Mouse (Mus musculus): ENCODE measurements around the gene Pidd1. TPM values are rescaled to one million over a fixed set of nuclear protein-coding genes. Genes with fewer than 3 reads are reported as not detected.

The Pidd1 gene
- 0.81 TPM for polyA plus RNA-seq (2014; fragmentation: Illumina TruSeq; extraction: RNeasy Lipid Tissue Mini Kit (QIAGEN cat#74804); ENCODE audit: insufficient read depth, low read depth, low replicate concordance)

DNA sequence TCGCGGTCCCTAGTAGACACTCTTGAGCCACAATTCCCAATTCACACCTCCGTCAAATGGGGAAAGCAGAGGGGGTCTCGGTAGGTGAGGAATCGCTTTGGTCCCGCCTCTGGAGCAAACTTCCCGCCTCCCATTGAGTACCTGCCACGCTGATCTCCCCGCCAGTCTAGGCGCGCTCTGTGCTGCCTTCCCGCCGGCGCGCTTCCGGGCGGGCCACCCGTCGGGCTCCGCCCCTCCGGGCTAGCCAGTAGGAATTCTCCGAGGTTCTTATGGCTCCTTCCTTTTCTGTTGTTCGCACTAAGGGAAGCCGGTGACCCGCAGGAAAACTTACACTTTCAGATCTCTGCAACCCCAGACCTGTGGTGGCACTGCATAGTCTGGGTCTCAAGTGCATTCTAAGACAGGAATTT, at the start of gene Pidd1:
TSS of gene Pidd1 (minus strand) at position 198 of the 410 bp plus-strand sequence.

DNA sequence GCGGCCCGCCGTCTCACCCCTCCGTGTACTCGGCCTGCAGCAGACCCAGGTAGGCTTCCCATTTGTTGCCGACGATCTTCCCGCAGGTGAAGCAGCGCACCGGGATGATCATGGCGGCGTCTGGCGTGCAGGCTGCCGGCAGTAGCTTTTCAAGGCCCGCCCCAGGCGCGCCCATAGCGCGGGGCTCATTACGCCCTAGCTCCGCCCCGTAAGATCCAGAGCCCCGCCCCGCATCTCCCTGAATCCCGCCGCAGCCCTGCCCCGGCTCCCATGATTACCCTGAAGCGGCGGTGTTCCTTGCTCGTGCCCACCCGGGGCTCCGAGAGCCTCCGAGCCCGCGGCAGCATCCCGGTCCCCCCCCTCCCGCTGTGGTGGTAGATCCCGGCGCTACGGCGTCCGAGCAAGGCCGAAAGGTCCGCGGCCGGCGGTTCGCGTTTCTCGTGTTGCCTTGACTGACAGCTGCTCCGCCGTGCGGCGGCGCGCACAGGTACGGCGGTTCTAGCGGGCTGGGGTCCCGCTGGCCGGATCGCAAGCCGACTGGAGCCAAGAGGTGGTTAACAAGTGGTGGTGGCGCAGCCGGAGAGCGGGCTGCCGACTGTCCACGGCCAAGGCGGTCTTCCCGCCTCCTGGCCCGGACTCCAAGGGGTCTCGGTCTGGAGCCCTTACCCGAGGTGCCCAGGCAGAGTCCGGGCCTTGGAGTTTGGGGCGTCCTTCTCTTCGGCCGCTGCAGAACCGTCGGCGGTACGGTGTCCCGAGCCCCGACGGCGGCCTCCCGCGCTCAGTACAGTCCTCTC, 31.4 kb upstream of the Pidd1 start, which contains the start of the genes Polr2l and Tspan4:
TSS of gene Polr2l (minus strand) at position 122 of the 794 bp plus-strand sequence.
TSS of gene Tspan4 (plus strand) at position 230 of the 794 bp plus-strand sequence.

DNA sequence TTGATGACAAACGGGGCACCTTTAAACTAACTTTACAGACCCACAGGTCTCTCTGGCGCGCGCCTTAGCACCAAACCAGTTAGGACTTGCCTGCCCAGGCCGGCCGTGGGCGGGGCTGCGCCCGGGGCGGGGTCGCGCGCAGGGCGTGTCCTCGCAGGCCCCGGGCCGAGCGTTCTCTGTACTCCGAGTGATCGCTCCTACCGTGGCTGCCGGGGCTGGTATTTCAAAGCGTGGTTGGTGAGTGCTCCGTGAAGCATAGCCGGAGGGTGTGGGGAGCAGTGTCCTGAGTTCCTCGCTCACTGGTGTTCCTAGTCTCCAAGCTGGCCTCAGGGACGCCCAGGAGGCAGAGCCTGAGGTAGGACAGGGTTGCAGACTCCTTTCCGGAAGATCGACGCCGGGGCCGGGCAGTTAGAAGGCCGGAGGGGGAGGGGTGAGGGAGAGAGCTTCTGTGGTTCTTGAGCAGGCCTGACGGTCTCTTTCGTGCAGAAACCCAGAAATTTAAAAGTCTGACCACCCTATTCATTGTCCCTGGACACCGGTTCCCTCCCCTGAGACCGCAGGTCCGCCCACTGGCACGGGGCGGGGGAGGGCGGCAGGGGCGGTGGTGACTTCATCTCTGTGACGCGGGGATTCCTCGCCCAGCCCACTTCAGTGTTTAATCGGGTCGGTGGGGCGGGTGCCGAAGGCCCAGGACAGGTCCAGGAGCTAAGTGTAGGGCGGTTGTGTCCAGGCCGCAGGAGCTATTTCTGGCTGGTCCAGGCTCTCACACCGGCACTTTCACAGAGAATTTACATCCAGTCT, 23.6 kb upstream of the Pidd1 start, which contains the start of gene Cd151:
TSS of gene Cd151 (plus strand) at position 163 of the 801 bp plus-strand sequence.

DNA sequence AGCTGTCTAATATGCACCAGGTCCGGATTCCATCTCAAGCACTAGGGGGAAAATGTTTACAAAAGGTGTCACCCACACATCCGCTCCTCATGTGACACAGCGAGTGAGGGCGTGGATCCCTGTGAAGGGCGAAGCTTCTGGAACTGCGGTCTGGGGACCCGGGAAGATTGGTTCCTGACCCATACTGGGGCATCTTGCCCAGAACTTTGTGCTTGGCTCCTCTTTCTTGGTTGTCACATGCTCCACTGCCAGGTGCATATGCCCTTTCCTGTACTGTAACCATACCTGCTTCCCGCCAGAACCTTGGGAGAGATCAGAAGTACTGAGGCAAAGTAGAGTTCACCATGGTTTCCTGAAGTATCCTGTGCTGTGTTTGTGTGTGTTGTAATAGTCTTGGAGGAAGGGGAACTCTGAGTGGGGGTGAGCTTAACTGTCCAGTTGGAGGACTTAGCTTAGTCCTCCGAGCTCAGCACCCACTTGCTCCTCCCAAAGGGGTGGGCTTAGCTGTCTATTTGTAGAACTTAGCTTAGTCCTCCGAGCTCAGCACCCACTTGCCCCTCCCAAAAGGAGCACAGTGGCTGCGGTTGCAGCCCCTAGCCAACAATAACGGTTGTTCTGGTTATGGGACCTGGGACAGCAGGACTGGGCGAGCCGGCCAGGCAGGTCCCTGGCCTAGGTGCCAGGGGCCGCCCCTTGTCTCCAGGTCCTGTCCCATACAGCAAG, 16.7 kb upstream of the Pidd1 start, which contains the start of gene Cracr2b:
TSS of gene Cracr2b (plus strand) at position 704 of the 723 bp plus-strand sequence.

DNA sequence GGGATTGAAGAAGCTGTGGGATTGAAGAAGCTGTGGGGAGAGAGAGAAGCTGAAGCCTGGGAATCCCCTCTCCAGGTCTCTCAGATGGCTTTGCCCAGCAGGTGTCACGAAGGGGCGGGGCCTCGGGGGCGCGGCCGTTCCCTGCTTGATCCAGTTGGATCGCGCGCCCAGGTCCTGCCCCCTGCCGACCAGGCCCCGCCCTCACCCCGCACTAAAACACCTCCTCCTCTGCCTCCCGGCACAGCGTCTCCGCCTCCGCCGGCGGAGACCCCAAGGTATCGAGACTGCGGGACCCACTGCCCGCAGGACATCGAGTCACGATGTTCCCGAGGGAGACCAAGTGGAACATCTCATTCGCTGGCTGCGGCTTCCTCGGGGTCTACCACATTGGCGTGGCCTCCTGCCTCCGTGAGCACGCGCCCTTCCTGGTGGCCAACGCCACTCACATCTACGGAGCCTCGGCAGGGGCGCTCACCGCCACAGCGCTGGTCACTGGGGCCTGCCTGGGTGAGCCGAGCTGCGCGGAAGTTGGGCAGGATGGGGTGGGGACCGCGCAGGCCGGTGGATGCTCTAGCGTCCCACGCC, 11.2 kb upstream of the Pidd1 start, which contains the start of gene Pnpla2:
TSS of gene Pnpla2 (plus strand) at position 232 of the 585 bp plus-strand sequence.

DNA sequence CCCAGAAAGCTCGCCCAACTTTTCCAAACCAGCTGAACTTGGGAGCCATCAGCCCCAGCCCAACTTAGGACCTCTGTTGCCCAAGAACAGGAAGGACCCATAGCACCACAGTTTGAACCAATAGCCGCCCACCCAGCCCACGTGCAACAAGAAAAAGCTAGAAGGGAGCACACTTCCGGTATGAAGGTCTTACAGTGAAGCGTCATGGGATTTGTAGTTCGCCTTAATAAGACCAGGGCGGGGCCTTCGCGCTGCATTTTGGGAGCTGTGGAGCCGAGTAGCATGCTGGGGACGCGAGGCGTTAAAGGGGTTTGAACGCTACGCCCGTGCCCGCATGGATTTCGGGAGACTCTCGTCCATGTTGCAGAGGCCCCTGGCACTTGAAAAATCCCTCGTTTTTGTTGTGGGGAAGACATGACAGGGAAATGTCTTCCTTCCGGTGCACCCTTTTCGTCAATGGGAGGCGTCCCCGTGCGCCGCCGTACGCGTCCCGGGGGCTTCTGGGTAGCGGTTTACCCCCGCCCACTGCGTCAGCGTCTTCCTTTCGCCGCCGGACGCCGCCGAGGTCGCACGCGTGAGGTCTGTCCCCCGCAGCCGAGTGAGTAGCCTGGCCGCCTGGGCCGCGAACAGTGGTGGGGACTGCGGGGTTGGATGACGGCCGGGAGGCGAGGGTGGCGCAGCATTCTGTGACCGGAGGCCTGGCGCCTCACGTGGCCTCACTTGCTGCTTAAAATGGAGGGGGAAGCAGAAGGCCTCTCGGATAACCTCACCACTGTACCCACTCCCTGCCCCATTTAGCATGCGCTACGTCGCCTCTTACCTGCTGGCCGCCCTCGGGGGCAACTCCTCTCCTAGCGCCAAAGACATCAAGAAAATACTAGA, 3.5 kb upstream of the Pidd1 start, which contains the start of gene Rplp2:
TSS of gene Rplp2 (plus strand) at position 261 of the 882 bp plus-strand sequence.

DNA sequence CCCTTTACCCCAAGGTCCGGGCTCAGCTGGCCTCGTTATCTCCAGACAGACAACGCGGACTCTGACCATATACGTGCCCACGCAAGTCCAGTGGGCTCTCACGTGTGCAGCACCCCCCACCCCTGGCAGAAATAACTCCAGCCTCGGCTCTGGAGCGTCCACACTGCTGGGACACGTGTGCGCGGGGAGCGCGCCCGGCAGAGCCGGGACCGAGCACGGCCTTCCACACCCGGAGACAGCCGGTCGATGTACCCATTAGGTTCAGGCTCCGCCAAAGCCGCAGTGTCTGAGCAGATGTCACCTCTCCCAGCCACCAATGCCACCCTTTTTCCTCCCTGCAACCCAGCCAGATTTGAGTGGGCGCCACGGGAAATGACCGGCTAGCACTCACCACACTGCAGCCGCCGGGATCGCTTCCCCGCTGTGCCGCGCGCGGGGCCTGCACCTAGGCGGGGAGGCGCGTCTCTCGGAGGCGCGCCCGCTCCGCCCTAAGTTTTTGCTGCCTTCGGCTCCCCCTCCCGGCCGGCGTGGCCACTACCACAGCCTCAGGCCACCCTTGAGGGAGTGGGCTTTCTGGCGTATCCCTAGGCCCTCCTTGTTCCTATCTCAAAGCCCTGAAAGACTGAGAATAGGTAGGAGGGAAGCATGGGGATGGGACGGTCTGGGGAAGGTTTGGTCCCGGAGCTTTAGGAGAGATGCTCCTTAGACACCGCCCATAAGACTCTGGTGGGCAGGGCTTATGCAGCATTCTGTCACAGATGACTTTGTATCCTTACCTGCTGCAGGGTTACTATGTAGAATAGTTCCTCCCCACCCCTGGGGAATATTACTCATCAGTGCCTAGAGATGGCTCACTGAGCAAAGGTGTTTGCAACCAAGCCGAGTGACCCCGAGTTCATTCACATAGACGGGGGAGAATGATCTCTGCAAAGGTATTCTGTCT, 6.4 kb downstream of the Pidd1 start, which contains the start of gene Slc25a22:
TSS of gene Slc25a22 (minus strand) at position 715 of the 943 bp plus-strand sequence.

DNA sequence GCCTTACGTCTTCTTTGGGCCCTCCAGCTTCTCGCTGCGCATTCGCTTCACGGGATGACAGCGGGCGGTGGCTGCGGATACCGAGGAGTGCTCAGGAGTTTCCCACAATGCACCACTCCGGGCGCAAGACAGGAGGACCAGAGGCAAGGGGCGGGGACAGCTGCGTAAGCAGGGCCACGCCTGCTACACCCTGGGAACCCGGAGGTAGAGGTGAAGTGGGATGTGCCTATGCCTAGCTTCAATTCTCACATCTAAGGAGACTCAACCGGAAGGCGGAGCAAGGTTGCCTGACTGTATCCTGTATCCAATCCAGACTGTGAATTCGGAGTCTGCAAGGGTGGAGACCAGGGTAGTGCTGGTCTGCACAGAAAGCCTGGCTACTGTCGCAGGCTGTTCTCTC, 14.5 kb downstream of the Pidd1 start, which contains the start of gene Cend1:
TSS of gene Cend1 (minus strand) at position 182 of the 400 bp plus-strand sequence.

DNA sequence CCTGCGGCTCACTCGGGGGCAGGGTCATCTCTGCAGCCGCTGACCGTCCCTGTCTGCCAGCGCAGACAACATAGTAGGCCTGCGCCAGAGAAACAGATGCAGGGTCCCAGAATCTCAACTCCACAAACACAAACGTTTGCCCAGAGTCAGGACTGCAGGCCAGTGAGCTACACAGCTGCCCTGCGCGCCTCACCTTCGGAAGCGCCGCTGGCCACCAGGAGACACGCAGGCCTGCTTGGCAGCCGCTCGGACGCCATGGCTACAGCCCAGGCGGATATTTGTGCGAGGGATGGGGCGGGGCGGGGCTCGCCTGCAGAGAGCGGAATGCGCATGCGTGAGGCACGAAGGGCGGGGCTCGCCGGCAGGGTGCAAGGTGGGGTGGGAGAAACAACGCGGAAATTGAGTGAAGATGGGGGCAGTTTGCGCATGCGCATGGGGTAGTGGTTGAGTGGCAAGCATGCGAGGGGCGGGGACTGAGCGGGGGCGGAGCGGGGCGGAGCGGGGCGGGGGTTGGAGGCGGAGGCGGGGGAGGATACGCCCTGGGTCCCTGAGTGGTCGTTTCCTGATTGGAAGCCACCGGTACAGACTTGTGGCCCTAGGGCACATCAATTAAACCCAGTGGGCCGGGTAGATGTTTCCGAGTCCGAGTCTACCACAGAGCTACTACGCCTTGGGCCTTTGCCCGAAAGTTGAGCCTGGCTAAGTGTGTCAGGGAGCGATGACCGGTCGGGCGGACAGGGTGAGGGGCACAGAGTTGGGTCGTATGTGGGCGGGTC, 29.8 kb downstream of the Pidd1 start, which contains the start of gene Gatd1:
TSS of gene Gatd1 (minus strand) at position 328 of the 776 bp plus-strand sequence.

DNA sequence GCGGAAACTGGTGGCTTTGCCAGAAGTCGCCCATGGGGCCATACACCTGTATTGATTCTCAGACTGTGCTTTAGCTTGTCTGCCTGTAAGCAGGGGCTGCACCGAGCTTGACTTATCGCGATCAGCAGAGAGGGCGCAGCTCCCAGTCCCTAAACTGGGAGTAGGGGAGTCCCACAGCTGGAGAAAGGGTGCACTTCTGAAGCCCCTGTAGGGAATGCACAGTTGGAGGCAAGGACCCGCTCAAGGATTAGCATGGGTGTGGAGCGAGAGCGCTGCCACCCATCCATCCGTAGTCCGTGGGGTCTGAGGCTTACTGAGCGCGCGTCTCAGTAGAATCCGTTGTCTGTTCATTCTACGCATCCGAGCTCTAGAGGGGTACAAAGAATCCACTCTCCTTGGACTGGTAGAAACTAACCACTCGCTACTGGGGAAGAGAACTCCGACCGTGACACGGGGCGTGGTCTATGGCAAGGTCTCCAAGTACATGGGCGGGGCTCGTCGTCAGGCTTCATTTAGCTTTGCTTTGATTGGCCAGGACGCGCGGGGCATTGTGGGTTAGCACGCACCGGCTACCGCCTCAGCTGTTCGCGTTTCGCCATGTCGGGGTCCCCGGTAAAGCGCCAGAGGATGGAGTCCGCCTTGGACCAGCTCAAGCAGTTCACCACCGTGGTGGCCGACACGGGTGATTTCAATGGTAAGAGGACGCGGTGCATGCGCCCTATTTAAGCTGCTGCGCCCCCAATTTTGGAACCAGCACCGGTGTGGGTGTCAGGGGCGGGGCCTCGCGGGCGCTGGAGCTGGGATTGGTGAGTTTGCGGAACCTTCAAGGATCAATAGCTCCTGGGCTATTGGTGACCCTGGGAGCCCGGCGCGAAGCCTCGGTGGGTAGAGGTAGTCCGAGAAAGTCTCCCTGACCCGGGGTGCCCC, 51.9 kb downstream of the Pidd1 start, which contains the start of gene Taldo1:
TSS of gene Taldo1 (plus strand) at position 575 of the 927 bp plus-strand sequence.

Other genes starting within 250 kb of the Pidd1 start
- gene Lrrc56, start 249.9 kb downstream of the Pidd1 start, polyA plus RNA-seq (2014; fragmentation: Illumina TruSeq; extraction: RNeasy Lipid Tissue Mini Kit (QIAGEN cat#74804); ENCODE audit: insufficient read depth, low read depth, low replicate concordance): 7.3 TPM
- 1.0 TPM for gene Lmntd2, start 229.9 kb downstream of the Pidd1 start, polyA plus RNA-seq (2014; fragmentation: Illumina TruSeq; extraction: RNeasy Lipid Tissue Mini Kit (QIAGEN cat#74804); ENCODE audit: insufficient read depth, low read depth, low replicate concordance)
- 55.1 TPM for gene Rassf7, start 228.2 kb downstream of the Pidd1 start, polyA plus RNA-seq (2014; fragmentation: Illumina TruSeq; extraction: RNeasy Lipid Tissue Mini Kit (QIAGEN cat#74804); ENCODE audit: insufficient read depth, low read depth, low replicate concordance)
- gene Phrf1, start 215.2 kb downstream of the Pidd1 start, polyA plus RNA-seq (2014; fragmentation: Illumina TruSeq; extraction: RNeasy Lipid Tissue Mini Kit (QIAGEN cat#74804); ENCODE audit: insufficient read depth, low read depth, low replicate concordance): 26.6 TPM
- 21.8 TPM for gene Irf7, start 177.5 kb downstream of the Pidd1 start, polyA plus RNA-seq (2014; fragmentation: Illumina TruSeq; extraction: RNeasy Lipid Tissue Mini Kit (QIAGEN cat#74804); ENCODE audit: insufficient read depth, low read depth, low replicate concordance)
- gene Cdhr5, start 167.2 kb downstream of the Pidd1 start, polyA plus RNA-seq (2014; fragmentation: Illumina TruSeq; extraction: RNeasy Lipid Tissue Mini Kit (QIAGEN cat#74804); ENCODE audit: insufficient read depth, low read depth, low replicate concordance): 0.23 TPM
- gene Sct, start 164.9 kb downstream of the Pidd1 start, polyA plus RNA-seq (2014; fragmentation: Illumina TruSeq; extraction: RNeasy Lipid Tissue Mini Kit (QIAGEN cat#74804); ENCODE audit: insufficient read depth, low read depth, low replicate concordance): not detected
- not detected for gene Drd4, start 152.0 kb downstream of the Pidd1 start, polyA plus RNA-seq (2014; fragmentation: Illumina TruSeq; extraction: RNeasy Lipid Tissue Mini Kit (QIAGEN cat#74804); ENCODE audit: insufficient read depth, low read depth, low replicate concordance)
- gene Deaf1, start 116.3 kb downstream of the Pidd1 start, polyA plus RNA-seq (2014; fragmentation: Illumina TruSeq; extraction: RNeasy Lipid Tissue Mini Kit (QIAGEN cat#74804); ENCODE audit: insufficient read depth, low read depth, low replicate concordance): 20.4 TPM
- gene Tmem80, start 116.3 kb downstream of the Pidd1 start, polyA plus RNA-seq (2014; fragmentation: Illumina TruSeq; extraction: RNeasy Lipid Tissue Mini Kit (QIAGEN cat#74804); ENCODE audit: insufficient read depth, low read depth, low replicate concordance): 25.4 TPM
- 30.4 TPM for gene Eps8l2, start 105.1 kb downstream of the Pidd1 start, polyA plus RNA-seq (2014; fragmentation: Illumina TruSeq; extraction: RNeasy Lipid Tissue Mini Kit (QIAGEN cat#74804); ENCODE audit: insufficient read depth, low read depth, low replicate concordance)
- gene Taldo1, start 51.8 kb downstream of the Pidd1 start, polyA plus RNA-seq (2014; fragmentation: Illumina TruSeq; extraction: RNeasy Lipid Tissue Mini Kit (QIAGEN cat#74804); ENCODE audit: insufficient read depth, low read depth, low replicate concordance): 203 TPM
- 24.6 TPM for gene Gatd1, start 29.9 kb downstream of the Pidd1 start, polyA plus RNA-seq (2014; fragmentation: Illumina TruSeq; extraction: RNeasy Lipid Tissue Mini Kit (QIAGEN cat#74804); ENCODE audit: insufficient read depth, low read depth, low replicate concordance)
- gene Cend1, start 14.5 kb downstream of the Pidd1 start, polyA plus RNA-seq (2014; fragmentation: Illumina TruSeq; extraction: RNeasy Lipid Tissue Mini Kit (QIAGEN cat#74804); ENCODE audit: insufficient read depth, low read depth, low replicate concordance): 0.50 TPM
- gene Slc25a22, start 6.1 kb downstream of the Pidd1 start, polyA plus RNA-seq (2014; fragmentation: Illumina TruSeq; extraction: RNeasy Lipid Tissue Mini Kit (QIAGEN cat#74804); ENCODE audit: insufficient read depth, low read depth, low replicate concordance): 12.9 TPM
- gene Rplp2, start 3.3 kb upstream of the Pidd1 start, polyA plus RNA-seq (2014; fragmentation: Illumina TruSeq; extraction: RNeasy Lipid Tissue Mini Kit (QIAGEN cat#74804); ENCODE audit: insufficient read depth, low read depth, low replicate concordance): 1,656 TPM
- 109 TPM for gene Pnpla2, start 11.2 kb upstream of the Pidd1 start, polyA plus RNA-seq (2014; fragmentation: Illumina TruSeq; extraction: RNeasy Lipid Tissue Mini Kit (QIAGEN cat#74804); ENCODE audit: insufficient read depth, low read depth, low replicate concordance)
- gene Cracr2b, start 17.1 kb upstream of the Pidd1 start, polyA plus RNA-seq (2014; fragmentation: Illumina TruSeq; extraction: RNeasy Lipid Tissue Mini Kit (QIAGEN cat#74804); ENCODE audit: insufficient read depth, low read depth, low replicate concordance): 126 TPM
- gene Cd151, start 23.4 kb upstream of the Pidd1 start, polyA plus RNA-seq (2014; fragmentation: Illumina TruSeq; extraction: RNeasy Lipid Tissue Mini Kit (QIAGEN cat#74804); ENCODE audit: insufficient read depth, low read depth, low replicate concordance): 213 TPM
- 44.0 TPM for gene Polr2l, start 31.1 kb upstream of the Pidd1 start, polyA plus RNA-seq (2014; fragmentation: Illumina TruSeq; extraction: RNeasy Lipid Tissue Mini Kit (QIAGEN cat#74804); ENCODE audit: insufficient read depth, low read depth, low replicate concordance)
- gene Tspan4, start 31.2 kb upstream of the Pidd1 start, polyA plus RNA-seq (2014; fragmentation: Illumina TruSeq; extraction: RNeasy Lipid Tissue Mini Kit (QIAGEN cat#74804); ENCODE audit: insufficient read depth, low read depth, low replicate concordance): 42.4 TPM
- 17.6 TPM for gene Chid1, start 95.8 kb upstream of the Pidd1 start, polyA plus RNA-seq (2014; fragmentation: Illumina TruSeq; extraction: RNeasy Lipid Tissue Mini Kit (QIAGEN cat#74804); ENCODE audit: insufficient read depth, low read depth, low replicate concordance)
- 28.1 TPM for gene Ap2a2, start 118.1 kb upstream of the Pidd1 start, polyA plus RNA-seq (2014; fragmentation: Illumina TruSeq; extraction: RNeasy Lipid Tissue Mini Kit (QIAGEN cat#74804); ENCODE audit: insufficient read depth, low read depth, low replicate concordance)
- gene Muc6, start 211.3 kb upstream of the Pidd1 start, polyA plus RNA-seq (2014; fragmentation: Illumina TruSeq; extraction: RNeasy Lipid Tissue Mini Kit (QIAGEN cat#74804); ENCODE audit: insufficient read depth, low read depth, low replicate concordance): not detected
- 0.23 TPM for gene Muc2, start 246.3 kb upstream of the Pidd1 start, polyA plus RNA-seq (2014; fragmentation: Illumina TruSeq; extraction: RNeasy Lipid Tissue Mini Kit (QIAGEN cat#74804); ENCODE audit: insufficient read depth, low read depth, low replicate concordance)

Measured in lung, adult 10 weeks (tissue).